Mouse (Mus musculus) NIH3T3 (cell line): Measurements from ENCODE around the gene Adamts10.

Source experiments
- DNase-seq: peaks from one replicate; pipeline ENCODE4 v3.0.0-alpha.2; 2012; ENCODE audit warnings: low read depth

The Adamts10 gene

DNA sequence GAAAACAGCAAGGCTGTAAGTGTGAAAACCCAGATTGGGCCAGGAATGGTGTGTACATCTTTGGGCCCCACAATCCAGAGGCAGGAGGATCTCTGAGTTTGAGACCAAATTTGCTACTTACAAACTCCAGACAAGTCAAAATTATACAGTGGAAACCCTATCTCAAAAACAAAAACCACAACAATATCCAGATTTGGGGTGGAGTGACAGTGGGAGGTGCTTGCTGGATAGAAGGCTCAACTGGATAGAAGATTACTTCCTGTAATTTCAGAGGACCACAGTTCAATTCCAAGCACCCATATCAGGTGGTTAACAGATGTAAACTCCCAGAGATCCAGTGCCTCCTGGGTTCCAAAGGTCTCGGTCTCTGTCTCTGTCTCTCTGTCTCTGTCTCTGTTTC is 30.5 kb downstream of the Adamts10 start:
- no peak for DNase-seq

DNA sequence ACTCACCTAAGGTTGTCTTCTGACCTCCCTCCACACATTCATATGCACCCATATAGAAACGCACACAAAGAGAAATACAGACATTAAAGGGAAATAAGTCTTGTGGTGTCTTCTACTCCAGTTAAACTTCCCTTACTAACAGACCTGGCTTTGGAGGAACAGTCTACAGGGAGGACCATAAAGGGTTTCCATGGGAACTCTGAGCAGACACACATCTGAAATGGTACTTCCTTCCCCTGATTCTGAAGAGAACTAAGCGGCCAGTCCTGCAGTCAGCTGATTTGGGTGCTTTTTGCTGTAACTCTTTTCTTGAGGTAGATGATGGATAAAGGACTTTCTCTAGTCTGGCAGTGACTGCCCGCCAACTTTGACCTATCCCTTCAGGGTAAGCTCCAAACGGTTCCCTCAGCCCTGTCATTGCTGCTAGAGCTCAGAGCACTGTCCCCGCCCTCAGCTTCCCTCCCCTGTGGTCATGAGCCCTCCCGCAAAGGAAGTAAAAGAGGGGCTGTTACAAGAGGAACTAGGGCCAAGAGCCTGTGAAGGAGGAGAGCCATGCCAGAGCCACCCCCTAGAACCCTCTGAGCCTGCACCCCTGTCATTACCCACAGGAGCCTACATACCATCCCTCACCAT is 31.3 kb downstream of the Adamts10 start, which contains the start of gene Myo1f:
Gene Myo1f, plus strand, starts transcription at position 485 of the 633 bp plus-strand sequence.
- no peak for DNase-seq

DNA sequence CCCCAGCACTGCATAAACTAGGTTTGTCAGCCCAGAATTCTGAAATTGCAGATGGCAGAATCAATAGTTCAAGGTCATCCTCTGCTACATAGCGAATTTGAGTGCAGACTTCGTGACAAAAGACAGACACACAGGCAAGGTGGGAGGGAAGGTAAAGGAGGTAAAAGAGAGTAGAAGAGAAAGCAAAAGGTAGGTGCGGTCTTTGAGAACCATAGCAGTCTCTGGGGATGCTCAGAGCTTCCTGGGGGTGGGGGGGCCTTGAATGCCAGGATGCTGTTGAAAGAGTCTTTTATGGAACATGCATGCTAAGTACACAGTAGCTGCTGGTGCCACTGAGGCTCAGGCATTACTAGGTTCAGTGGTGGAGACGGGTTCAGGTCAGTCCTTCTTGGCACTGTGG is 33.9 kb downstream of the Adamts10 start:
- DNase-seq = no peak

DNA sequence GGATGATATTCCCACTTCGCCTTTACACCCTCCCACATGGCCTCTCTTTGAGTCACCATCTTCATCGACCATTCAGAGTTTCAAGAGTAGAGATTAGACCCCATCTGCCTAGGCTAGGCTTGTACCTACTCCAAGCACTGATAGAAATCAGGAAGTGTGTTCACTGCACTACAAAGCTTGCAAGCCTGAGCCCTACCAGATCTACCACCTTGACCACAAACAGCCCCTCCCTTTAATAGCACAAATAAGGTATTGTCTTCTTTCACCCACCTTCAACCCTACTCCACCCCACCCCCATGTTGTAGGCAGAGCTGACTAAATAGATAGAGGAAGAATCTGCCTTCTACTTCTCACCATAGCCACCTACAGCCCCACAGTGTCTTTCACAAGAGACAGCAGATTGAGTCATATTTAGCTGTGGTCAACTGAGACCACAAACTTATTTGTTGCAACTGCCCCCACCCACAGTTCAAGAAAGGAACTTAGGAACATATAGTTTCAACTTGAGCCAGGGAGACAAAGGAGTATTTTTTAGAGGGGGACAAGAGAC is 39.6 kb downstream of the Adamts10 start:
- peak; percentile 13 for DNase-seq

DNA sequence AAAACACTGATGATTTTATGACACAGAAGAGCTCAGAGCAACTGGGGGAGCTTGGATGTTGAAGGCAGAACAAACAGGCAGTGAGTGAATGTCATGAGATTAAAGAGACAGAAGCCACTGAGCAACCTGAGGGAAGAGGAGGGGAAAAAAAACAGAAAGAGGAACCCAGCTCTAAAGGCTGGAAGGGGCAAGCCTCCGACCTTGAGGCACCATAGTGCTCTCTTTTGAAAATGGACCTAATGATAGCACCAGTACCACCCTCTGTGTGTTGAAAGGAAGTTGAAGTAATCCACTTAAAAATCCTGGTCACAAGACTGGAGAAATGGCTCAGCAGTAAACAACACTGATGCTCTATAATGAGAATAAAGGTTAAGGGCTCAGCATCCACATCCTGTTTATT is 40.6 kb downstream of the Adamts10 start:
- no peak for DNase-seq

DNA sequence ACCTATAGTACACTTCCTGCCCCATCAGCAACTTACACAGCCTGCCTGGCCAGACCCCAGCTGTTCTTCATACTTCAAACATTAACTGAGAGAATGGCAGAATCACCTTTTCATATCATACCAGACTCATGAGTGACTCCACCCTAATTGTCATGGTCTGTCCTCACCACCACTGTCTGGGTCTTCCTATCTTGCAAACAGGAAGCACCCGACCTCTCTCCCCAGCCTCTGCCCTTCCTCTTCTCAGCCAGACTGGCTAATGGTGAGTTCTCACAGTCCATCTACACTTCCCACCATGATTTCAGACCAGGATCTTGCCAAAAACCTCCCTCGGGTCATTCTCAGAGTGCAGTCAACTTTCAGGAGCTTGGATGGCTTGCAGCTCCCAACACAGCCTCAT is 42.2 kb downstream of the Adamts10 start:
- DNase-seq = no peak

DNA sequence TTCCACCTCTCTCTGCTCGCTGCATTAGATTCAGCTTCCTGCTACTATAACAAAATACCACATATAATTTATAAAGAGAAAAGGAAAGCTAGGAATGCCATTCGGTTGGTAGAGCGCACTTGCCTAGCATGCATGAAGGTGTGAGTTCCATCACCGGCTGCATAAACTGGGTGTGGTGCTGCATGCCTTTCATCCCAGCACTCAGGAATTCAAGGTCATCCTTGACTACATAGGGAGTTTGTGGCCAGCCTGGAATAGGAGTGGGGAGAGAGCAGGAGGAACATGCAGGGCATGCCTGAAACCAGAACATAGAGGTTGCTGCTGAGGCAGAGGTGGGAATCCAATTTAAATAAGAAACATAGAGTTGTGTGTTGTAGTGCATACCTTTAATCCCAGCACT is 60.1 kb downstream of the Adamts10 start:
- DNase-seq = no peak

DNA sequence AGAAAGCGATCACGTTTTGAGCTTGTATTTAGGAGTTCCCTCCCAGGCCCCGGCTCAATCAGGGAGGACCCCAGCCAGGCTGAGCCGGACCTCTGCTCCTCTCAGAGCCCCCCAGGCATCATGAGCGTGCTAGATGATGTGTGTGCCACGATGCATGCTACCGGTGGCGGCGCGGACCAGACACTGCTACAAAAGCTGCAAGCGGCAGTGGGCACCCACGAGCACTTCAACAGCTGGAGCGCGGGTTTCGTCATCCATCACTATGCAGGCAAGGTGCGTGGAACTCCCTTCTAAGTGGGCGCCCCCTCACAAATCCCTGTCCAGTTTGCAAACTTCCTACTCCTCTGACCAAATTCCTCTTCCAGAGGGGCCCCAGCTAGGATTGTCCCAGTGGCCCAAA is 62.0 kb downstream of the Adamts10 start:
- DNase-seq = no peak

DNA sequence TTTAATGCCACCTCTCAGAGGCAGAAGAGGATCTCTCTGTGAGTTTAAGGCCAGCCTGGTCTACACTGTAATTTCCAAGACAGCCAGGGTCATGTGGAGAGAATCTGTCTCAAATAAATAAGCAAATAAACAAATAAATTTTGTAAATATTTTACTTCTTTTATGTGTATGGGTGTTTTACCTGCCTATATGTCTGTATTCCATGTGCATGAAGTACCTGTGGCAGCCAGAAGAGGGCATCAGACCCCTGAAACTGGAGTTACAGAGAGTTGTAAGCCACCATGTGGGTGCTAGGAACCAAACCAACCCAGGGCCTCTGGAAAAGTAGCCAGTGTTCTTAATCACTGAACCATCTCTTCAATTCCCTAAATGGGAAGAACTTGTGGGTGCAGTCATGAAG is 73.3 kb downstream of the Adamts10 start:
- no peak for DNase-seq

DNA sequence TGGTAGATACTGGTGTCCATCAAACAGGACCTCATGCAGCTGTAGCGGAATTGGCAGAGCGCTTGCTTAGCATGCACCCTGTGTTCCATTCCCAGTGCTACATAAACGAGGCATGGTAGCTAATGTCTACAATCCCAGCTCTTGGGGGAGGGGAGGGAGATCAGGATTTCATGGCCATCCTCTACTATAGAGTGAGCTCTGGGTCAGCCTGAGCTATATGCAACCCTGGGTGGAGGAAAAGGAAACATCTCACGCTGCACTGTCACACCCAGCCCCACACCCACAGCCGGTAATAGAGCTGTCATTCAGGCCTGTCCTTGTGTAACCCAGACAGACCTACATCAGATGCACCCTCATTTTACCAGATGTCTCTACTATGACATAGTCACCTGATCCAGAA is 74.5 kb downstream of the Adamts10 start:
- DNase-seq = no peak

DNA sequence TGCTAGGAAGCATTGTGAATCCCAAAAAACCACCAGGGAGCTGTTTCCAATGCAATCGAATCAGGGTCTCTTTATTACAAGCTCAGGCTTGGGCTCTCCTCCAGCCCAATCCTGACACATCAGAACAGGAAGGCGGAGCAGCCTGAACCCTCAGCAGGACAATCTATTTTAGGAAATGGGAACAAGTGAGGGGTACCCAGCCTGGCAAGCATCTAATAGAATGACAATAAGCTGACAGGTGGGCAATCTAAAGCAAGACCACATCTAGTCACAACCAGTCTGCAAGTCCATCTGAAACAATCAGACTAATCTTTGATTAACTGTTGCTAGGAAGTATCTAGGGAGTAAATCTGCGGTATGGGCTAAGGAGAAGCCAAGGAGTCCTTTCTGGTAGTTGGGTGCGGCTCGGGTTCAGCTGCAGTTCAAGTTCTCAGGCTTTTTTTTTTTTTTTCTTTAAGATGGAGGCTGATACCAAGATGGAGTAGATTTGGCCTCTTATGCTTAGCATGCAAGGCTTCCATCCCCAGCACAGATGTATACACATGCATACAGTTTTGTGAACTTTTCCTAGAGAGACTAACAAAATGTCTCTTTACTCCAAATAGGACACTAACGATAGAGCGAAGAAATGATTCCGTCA is 76.0 kb downstream of the Adamts10 start:
- DNase-seq = no peak

DNA sequence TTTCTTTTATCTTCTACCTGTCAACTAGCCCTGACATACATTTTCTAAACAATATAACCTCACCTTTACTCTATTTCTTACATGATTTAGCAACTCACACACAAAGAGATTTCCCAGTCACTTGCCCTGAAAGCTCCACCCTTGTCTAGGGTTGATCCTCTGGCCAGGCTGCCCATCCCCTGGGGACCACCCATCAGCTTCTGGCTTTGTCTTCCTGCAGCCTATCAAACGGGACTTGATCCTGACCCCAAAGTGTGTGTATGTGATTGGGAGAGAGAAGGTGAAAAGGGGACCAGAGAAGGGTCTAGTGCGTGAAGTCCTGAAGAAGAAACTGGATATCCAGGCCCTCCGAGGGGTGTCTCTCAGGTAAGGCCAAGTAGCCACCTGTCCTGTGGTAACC is 76.8 kb downstream of the Adamts10 start:
- no peak for DNase-seq

DNA sequence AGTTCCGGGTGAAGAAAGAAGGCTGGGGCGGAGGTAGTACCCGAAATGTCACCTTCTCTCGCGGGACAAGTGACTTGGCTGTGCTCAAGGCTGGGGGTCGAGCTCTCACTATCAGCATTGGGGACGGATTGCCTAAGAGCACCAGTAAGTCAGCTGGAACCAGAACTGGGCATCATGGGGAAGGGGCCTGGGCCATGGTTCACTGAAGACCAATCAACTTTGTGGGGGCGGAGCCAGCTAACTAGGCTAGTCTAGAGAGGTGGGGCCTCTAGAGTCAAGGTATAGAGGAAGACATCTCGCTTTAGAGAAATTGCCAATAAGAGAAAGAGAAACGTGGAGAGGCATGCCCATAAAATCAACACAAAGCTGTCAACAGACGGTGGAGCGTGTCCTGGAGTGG is 77.9 kb downstream of the Adamts10 start:
- no peak for DNase-seq
